Mouse (Mus musculus) 3134 (cell line): Measurements from ENCODE around the gene Caskin1.
A peak's percentile ranks its signal among the peaks of the same experiment; 100 is the strongest.

ENCODE experiments used
- DNase-seq: peaks from one replicate; pipeline ENCODE4 v3.0.0-alpha.2; 2011; ENCODE audit warnings: low spot score; ENCODE audit not compliant: insufficient read length; ENCODE audit errors: extremely low read depth

The Caskin1 gene

DNA sequence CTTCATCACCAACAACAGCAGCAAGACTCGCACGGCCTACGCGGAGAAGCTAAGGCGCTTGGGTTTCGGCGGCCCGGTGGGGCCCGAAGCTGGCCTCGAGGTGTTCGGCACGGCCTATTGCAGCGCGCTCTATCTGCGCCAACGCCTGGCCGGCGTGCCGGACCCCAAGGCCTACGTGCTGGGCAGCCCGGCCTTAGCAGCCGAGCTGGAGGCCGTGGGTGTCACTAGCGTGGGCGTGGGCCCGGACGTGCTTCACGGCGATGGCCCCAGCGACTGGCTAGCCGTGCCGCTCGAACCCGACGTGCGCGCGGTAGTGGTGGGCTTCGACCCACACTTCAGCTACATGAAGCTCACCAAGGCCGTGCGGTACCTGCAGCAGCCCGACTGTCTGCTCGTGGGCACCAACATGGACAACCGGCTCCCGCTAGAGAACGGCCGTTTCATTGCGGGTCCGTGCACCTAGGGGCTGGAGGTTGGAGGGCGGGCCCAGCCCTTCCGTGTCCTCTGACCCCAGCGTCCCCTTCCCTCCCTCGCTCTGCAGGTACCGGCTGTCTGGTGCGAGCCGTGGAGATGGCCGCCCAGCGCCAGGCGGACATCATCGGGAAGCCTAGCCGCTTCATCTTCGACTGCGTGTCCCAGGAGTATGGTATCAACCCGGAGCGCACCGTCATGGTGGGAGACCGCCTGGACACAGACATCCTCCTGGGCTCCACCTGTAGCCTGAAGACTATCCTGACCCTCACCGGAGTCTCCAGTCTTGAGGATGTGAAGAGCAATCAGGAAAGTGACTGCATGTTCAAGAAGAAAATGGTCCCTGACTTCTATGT, 17.5 kb upstream of the Caskin1 start:
- DNase-seq = peak; percentile 81

DNA sequence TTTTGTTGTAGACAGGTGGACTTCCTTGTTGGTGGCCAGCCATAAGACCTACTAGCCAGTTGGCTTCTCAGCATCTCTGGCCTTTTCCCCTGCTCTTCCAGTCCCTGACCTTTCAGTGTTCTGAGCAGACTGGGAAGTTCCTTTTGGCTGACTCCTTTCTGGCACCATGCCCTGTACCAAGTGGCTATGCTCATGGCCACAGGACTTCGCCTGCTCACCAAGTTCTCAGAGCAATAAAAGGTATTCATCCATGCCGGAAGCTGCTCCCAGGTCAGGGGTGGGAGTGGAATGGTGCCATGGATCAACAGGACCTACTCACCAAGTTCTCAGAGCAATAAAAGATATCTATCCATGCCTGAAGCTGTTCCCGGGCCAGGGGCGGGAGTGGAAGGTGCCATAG, 15.9 kb upstream of the Caskin1 start:
- peak; percentile 56 for DNase-seq

DNA sequence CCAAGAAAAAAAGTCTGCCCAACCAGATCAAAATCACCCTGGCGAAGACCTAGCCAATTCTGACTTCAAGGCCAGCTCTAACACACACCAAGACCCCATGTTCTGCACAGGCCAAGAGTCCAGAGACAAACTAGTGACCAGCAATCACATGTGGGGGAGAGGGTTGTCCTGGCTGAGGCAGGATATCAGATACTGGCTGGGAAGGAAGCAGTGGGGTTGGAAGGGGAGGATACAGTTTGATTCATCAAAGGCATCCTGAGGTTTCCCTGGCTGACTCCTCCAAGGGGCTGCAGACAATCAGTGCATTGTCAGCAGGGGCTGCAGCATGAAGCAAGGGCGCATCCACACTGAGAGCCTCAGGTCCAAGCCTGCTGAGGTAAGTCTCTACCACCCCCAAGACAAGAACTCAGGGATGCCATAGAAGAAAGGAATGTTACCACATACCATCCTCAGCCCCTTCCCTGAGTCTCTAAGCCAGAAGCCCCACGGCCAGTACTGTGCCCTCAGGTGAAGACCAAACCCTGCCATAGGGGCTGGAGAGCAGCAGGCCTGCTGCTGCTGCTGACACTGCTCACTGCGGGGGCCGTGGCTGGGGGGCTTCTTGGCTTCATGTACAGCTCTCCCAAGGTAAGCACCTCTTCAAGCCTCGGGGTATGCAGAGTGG, 14.7 kb upstream of the Caskin1 start, which contains the start of gene Bricd5:
Gene Bricd5, plus strand, starts transcription at position 273 of the 664 bp plus-strand sequence.
- no peak for DNase-seq

DNA sequence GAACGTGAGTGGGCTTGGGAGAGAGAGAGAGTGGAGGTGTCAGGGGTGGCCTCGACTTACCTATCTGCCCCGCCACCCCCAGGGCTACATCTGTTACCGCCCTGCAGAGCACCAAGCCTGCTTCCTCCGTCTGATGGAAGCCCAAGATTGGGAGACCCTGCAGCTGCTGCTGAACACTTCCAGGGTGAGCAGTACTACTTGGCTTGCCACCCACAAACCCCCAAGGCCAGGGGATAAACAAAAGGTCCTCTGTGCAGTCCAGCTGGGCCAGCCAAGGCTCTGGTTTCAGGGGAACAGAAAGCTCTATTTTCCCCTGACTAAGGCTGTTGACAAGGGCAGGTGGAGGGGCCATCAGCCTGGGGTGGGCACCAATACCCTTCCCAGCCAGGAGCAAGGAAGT, 13.8 kb upstream of the Caskin1 start:
- no peak for DNase-seq

DNA sequence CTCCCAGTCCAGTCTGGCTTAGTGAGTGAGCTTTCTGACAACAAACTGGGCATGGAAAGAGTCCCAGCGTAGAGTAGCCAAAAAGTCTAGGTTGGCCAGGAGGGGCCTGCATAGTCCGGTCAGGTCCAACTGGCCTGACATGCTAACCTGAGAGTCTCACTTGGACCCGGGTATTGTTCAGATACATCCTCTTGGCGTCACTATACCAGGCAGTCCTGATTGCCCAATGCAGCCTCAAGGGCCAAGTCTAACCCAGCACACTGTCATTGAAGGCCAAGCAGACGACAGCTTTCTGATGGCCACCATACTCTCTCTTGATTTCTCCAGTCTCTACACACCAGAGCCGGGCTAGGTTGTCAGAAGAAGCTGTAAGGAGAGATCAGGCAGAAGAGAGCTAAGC, 12.8 kb upstream of the Caskin1 start:
- DNase-seq = no peak

DNA sequence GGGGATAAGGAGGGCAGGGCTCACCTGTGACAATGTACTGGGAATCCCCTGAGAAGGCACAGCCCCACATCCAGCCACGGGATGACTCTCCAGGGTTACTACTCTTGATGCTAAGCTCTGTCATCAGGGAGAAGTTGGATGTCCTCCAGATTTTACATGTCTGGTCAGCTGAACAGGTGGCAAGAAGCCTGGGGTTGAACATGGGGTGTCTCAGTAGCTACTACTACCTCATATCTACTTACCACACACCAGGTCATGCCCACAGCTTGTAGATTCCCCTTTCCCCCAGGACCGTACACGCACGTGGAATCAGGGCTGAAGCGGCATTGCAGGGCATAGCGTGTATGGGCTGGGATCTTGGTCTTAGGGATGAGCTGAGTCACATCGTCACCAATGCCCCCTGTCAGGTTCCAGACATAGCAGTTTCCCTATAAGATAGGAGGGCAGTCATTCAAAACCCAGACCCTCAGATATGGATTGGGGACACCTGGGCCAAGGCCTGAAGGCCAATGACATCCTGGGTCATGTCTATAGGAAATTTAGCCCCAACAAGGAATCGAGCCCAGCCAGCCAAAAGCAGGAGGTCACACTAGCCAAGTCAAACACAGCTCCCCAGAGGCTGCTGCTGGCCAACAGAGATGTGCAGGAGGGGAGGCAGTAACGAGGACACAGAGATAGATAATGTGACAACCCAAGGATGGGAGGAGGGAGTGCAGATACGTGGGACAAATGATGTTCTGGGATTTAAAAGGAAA, 12.2 kb upstream of the Caskin1 start:
- no peak for DNase-seq

DNA sequence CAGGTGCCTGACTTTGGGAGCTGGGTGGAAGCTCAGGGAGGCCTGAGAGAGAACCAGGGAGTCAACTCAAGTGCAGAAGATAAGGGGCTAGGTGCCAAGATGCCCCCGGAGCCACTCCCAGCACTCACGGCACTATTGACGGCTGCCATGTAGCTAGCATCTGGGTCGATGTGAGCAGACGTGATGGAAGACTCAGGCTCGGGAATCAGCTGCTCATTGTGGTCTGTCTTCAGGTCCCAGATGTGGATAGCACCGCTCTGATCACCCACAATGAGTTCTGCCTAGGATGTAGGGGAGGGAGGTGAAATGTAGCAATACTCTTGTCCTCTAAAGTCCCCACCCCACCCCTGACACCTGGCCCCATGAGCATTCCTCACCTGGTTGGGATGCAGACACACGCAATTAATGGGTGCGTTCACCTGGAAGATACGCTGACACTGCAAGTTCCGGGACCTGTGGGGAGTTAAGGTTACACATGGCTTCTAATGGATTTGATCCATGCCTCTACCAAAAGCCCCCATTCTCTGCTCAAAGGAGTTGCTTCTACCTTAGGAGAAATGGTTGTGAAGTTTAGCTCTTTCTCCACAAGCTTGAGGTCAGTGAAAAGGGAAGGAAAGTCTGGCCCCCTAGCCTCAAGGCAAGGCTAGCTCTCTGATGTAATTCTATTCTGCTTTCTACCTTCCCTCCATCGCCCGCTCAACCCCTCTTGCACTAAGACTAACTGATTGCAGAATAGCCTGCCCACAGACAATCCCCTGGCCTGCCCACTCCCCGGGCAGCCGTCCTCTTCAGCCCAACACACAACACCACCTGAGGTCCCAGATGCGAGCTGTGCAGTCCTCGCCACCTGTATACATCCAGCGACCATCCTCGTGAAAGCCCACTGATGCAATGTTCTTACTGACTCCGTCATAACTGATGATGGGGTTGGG, 11.1 kb upstream of the Caskin1 start:
- no peak for DNase-seq

DNA sequence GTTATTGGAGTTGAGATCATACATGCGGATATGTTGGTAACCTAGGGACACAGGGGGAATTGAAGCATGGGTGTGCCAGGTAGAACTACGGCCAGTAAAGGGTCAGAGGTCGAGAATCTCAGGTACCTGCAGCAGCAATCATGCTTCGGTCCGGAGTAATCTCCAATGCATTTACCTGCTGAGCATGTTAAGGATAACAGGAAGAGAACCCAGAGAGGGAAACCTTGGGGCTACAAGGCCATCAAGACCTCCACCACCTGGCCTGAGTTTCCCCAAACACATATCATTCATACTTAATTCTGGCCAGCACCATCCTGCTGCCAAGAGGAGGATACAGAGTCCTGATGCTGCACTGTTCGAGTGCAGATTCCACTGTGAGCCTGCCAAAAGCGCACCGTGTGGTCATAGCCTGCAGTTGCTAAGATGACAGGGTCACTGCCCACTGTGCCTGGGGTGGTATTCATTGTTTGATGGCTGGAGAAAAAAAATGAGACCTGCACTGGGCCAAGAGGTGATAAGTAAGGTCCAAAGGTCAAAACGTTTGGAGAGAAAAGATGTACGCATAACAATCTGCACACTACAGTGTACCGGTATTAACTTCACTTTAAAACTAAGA, 10.3 kb upstream of the Caskin1 start:
- no peak for DNase-seq

DNA sequence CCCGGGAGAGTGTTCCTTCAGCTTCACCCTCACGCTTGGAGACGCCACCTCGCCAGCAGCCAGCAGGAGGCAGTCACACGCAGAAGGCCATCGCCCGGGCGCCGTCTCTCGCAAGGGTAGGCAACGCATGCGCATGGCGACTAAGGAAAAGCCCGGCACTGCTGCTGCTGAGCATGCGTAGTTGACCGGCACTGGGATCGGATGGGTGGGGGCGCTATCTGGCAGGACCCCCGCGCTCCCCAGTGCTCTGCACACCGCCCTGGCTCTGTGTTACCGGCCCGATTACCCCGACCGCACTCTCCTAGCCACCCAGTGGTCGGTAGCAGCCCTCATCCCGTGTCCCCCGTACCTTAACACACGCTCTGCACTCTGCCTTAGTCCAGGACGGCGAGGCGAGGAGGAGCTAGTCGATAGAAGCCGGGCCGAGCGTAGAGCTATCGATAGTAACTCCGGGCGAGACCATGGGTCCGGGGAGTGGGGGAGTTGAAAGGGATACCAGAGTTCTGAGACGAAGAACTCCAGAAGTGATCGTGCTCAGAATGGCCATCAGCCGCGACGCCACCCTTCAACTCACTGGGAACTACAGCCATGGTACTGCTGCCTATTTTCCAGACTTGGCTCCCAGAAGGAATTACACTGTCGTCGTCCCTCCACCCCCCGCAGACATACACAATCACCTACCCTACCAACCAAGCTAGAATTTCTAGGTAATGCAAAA, 9.6 kb upstream of the Caskin1 start, which contains the start of gene Mlst8:
Gene Mlst8, minus strand, starts transcription at position 416 of the 718 bp plus-strand sequence.
- DNase-seq = peak; percentile 97

DNA sequence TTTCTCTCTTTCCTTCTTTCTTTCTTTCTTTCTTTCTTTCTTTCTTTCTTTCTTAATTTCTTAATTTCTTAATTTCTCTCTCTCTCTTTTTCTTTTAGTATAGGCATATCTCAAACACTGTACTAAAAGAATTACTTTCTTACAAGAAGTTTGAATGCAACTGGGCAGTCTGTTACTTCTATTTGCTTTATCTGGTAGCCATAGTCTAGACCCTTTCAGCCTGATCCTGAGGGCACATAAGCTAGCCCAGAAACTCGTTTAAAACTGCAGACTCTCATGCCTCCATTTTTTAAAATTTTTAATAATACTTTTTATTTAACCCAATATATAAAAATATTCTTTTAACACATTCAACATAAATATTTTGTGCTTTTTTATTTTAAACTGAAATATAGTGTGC, 9.0 kb upstream of the Caskin1 start:
- DNase-seq = no peak

DNA sequence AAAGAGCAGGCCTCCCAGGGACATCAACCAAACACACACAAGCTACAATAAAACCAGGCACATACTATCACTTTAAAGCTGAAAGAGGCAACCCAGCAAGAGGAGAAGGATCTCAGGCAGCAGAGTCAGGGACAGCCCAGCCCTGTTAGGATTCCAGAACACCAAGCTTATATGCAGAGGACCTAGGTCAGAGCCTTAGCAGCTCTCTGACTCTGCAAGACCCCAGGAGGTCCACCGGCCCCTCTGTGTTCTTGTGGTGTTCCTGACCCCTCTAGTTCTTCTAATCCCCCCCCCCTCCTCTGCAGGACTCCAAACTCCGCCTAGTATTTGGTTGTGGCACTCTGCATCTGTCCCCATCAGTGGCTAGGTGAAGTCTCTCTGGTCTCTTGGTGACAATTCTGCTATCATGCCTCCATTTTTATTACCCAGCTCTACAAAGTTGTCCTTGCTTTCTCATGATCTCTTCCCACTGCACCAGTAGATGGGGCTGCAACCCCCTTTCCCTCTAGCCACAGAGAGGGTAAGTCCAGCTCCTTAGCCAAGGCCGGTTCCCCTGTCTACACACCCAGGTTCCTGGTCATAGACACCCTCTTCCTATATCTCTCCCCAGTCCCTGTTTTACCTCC, 8.1 kb upstream of the Caskin1 start:
- no peak for DNase-seq

DNA sequence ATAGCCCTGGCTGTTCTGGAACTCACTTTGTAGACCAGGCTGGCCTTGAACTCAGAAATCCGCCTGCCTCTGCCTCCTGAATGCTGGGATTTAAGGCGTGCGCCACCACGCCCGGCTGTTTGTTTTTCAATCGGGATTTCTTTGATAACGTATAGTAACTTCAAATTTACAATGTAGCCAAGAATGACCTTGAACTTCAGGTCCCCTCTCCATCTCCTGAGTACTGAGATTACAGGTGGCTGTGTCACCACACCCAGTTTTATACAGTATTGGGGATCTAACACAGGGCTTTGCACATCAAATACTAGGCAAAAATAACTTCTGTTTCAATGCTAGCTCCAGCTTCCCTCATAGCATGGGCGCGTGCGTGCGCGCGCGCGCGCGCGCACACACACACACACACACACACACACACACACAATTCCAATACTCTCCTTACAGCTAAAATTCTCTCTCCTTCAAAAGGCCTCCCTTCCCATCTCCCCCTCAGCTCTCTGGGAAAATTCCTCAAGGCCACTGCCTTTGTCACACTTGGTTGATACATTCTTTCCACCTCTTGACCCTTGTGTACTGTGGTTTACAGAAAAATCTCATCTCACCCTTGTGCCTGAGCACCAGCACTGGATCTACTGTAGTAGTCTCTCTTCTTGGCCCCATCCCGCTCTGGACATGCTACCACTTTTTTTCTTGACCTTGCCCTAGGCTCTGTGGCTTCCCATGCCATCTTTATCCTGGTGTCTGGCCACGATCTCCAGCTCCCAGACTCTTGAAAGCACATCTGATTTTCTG, 7.2 kb upstream of the Caskin1 start:
- no peak for DNase-seq

DNA sequence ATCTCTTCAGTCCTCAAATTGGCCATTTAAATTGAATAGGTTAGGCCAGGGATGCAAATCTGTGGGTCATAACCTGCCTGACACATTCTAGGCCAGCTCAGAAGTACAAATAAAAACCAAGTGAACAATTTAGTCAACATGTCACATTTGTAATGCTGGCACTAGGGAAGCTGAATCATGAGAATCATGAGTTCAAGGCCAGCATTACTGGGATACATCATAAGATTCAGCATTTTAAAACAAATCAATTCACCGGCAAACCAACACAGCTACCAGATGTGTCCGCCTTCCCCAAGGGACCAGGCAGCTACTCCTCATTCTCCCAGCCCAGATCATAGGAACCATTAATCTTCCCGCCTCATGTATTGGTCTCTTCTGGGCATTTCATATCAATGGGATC, 4.9 kb upstream of the Caskin1 start:
- DNase-seq = no peak

DNA sequence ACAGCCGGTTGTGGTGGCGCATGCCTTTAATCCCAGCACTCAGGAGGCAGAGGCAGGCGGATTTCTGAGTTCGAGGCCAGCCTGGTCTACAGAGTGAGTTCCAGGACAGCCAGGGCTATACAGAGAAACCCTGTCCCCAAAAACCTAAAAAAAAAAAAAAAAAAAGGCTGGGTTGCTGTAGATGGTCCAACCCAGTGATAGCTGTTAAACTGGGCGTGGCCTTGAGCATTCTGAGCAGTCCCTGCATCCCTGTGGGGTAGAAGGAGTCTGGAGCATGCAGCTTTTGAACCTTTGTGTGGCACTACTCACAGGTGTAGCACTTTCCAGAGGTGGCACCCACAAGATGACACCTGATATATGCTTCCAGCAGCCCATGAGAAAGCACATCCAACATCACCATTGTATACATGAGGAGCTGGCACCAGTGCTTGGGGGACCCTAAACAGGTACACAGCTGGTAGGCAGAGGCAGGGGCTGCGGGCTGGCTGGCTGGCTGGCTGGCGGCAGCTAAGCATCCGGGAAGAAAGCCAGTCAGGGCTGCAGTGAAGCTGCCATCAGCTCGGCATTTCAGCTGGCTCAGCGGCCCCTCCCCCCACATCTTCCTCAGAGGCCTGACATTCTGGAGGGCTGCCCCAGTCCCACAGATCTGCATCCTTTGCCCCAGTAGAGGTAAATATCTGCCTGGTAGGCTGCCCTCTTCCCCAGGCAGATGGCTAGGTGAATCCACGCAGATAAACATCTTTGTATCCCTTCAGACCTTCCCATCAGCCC, 3.1 kb upstream of the Caskin1 start:
- DNase-seq = no peak

DNA sequence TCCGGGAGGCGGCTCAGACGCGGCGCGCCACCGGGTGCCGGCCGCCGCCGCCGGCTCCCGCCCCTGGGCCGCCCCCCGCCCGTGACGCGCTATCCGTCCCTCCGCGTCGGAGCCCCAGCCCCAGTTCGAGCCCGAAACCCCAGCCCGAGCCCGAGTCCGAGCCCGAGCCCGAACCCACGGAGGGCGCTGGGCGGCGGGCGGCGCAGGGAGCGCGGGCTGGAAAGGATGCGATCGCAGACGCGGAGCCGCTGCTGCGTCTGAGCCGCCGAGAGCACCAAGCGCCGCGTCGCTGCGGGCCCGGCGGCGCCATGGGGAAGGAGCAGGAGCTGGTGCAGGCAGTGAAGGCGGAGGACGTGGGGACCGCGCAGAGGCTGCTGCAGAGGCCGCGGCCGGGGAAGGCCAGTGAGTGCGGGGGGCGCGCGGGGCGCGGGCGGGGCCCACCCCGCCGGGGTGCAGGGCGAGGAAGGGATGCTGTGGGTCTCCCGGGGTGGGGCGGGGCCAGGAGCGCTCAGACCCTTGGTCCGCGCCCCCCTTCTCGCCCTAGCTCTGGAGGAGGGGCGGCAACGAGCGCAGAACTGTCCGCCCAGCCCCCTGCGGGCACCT, 362 bp downstream of the Caskin1 start:
- no peak for DNase-seq

DNA sequence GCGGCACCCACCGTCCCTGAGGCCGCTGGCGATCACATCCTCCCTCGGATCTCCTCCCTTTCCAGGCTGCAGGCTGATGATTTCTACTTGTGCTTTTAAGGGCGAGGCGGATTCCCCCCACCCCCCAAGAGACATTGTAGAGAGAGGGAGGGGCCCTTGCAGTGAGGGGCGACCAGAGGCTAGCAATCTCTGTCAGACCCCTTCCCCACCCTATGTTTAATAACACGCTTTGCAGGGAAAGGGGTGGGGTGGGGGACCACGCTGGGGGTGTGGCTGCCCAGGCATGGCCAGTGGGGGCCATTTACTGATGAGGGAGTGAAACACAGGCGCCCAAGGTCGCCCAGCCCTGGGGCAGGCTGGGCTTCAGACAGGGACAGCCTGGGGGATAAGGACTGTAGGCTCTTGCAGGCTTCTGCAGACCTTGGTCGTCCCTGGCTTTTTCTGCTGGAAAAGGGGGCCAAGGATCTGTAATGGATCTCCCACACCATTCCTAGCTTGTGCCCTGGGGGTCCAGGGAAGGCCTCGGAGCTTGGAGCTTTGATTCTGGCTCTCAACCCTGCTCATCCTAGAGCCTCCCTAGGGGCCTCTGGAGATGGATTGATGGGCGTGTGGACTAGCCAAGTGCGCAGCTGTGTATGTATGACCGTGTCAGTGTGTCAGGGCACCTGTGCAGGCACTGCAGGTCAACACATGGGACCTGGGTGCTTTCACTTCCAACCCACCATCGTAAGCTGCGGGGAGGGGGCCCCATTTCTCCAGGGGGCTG, 1.0 kb downstream of the Caskin1 start:
- no peak for DNase-seq
